Mouse (Mus musculus) embryonic fibroblast, embryonic 13.5 days (primary cell): ENCODE results near the gene Sdf4.

Experiments used
- CTCF ChIP-seq: IDR thresholded peaks from 2 replicates; pipeline ENCODE4 v1.5.1; 2011; ENCODE audit warnings: mild to moderate bottlenecking, control low read depth, low read length, moderate library complexity, borderline replicate concordance; ENCODE audit not compliant: insufficient read depth
- POLR2A ChIP-seq: IDR thresholded peaks from 2 replicates; pipeline ENCODE4 v1.6.1; 2011; ENCODE audit warnings: low read depth, mild to moderate bottlenecking, control low read depth, low read length, moderate library complexity

- TF ChIP-seq CTCF (no peak), POLR2A (no peak)
These were observed 8.9 kb upstream of the Sdf4 start for GRCm38 (mm10) chr4:155983788-155984187.
